Mouse (Mus musculus): ENCODE results near the gene Itgb5.

Gene Itgb5

DNA sequence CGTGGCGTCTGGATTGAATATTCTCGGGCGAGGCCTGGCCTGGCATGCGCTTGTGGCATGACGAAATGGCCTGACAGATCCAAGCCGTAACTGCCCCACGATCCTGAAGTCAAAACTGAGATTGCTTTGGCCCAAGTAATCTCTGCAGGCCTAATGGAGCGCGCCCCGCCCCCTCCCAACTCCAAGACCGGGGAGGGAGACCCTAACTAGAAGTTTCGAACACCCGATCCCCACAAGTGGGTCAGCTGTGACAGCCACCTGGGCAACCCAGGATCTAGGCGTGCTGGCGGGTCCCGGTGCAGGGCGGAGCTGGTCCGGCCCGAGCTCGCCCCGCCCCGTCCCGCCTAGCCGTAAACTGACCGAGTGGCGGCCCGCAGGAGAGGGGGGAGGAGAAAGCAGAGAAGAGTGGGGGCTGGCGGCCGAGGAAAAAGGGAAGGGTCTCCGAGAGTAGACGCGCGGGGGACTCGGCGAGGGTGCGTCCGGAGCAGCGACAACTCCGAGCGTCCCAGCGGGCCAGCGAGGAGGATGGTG, at the start of gene Itgb5:
TSS of gene Itgb5 (plus strand) at position 365 of the 531 bp plus-strand sequence.
- DNase-seq (ENCODE audit: low read depth): no peak

DNA sequence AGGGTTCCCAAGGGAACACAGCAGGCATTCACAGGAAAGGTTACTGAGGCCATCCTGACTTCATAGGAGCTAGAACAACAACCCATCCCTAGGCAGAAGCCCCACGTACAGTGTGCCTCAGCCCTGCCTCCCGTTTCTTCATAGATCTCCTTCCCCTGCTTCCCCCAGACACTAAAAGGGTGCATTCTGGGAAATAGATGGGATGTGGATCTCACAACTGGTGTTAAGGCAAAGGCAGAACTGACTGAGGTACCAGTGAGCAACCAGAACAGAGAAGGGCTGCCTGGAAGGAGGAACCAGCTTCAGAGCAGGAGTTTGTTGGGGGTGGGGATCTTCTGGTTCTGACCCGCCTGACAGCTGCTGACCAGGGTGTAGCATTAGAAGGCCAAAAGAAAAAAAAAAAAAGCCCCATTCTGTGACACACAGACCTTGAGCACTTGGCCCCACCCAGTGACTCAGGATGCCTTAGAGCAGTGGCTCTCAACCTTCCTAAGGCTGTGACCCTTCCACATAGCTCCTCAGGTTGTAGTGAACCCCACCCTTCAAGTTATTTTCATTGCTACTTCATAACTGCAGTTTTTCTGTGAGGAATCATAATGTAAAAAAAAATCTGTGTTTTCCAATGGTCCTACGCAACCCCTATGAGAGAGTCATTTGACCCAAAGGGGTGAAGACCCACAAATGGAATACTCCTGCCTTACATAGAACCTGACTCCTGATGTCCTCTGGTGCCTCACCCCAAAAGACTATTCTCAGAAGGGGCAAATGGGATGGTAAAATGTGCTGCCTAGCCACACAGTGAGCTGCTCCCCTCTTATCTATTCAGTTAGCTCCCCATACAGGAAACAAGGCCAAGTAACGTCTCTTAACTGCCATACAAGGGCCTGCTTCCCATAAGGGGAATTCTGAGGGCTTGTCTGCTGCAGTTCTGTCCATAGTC, 47.4 kb upstream of the Itgb5 start:
- DNase-seq (ENCODE audit: low read depth): no peak

DNA sequence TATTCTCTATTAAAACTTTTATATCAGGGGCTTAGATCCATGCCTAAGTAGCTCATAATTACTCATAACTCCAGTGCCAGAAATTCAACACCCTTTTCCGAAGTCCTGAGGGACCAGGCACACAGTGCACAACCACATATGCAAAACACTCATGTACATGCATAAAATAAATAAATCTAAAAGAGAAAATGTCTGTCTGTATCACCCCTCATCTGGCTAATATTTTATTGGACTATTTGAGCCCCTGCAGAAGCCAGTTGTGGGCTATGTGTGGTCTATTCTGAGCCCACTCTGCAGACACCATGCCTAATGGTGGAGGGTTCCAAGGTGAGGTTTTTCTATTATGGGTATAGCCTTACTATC, 46.8 kb upstream of the Itgb5 start:
- DNase-seq (ENCODE audit: low read depth): no peak

DNA sequence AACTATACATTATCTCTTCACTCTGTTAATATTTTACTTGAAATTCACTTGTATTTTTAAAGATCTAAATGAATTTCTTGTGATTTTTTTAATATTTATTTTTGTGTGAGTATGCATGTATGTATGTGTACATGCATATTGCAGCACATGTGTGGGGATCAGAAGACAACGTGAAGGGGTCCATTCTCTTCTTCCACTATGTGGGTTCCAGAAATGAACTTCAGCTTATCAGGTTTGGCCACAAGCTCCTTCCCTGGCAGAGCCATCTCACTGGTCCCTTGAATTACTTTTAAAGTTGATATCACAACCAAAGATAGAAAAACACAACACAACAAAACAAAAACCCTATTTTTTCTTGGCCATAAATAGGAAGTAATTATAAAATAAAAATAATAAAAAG, 44.9 kb upstream of the Itgb5 start:
- no peak for DNase-seq (ENCODE audit: low read depth)

DNA sequence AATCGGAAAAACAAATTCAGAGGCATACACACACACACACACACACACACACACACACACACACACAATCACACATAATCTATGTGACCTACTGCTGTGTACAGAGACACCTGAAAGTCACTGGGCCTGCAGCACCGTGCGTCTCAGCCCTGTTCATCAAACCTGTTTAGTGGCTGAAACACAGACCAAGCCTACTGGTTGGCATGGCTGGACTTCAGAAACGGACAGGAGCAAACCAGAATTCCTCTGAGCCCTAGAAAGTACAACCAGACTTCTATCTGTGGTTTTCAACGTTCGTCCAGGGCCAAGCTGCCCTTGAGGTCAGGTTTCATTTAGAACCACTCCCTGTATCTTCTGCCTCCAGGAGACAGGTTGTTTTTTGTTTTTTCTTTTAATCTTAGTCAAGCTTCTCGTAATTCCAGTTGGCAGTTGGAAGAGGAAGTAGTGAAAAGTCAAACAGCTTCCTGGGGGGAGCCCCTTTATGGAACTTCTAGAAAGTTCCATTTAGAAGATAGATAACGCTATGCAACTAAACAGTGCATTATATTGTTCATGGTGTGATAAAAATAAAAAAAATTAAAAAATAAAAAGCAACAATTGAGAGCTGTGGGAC, 44.3 kb upstream of the Itgb5 start:
- DNase-seq (ENCODE audit: low read depth): no peak

DNA sequence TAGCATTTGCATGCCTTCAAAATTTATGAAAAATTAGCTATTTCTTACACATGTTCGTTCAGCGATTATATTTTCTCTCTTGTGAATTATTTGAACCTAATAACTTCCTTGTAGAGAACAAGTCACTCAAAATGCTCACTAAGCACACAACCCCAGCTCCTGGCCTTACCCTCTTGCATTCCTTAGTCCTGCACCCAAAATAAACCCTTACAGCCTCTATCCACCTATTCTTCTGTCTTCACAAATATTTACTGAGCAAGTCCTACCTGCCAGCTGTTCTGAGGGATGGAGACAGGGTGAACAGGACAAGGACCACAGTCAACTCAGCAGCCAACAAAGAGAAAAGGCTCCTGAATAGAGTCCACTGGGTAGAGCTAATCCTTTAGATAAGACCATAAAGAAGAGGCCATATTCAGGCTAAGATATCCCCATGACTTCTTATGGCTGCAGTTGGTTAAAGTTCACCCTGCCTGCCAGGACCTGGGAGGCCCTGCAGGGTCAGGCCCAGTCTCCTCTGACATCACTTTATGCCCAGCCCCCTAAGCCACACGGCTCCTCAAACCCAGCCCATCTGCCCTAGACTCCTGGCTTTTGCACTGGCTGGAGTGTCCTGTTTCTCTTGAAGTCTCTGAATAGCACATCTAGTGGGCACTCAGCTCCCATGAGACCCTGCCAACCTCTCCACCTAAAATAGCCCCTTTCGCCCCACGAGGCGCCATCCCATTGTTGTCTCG, 42.6 kb upstream of the Itgb5 start:
- no peak for DNase-seq (ENCODE audit: low read depth)

DNA sequence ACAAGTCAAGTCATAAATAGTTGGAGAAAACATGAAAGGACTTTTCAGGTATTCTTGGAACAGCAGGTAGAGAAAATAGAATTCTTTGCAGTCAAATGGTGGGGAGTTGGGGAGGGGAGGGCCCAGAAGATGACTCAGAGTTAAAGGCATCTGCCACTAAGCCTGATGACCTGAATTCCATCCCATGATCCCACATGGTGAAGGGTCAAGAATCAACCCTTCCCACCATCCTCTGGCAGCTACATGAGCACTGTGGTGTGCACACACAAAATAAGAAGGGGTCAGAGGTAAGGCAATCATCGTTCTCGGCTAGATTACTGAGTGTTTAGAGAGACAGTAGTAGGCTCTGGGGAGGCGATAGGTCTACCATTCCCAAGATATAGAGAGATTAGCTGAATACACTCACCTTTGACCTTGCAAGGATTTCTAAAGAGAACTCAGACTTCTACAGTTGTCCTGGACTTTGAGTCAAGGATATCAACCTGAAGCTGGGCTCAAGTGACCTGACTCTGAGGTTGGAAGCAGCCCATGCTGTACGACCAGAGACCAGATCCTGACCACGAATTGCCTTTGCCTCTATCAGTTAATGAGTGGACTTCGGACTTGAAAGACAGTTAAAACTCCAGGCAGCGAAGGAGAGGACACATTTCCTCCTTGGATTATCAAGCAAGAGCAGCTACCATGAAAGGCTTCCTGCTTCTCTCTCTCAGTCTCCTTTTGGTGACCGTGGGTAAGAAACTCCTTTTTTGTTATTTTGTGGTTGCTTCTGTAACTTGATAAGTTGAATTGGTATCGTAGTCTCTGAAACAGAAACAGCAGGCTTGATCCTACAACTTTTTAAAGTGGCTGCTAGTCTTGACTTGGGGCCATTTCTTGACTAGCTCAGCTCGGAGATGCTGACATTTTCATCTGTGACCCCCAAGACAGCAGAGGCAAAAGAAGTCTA, 35.3 kb upstream of the Itgb5 start, which contains the start of gene Muc13:
TSS of gene Muc13 (plus strand) at position 192 of the 946 bp plus-strand sequence.
- DNase-seq (ENCODE audit: low read depth): no peak

DNA sequence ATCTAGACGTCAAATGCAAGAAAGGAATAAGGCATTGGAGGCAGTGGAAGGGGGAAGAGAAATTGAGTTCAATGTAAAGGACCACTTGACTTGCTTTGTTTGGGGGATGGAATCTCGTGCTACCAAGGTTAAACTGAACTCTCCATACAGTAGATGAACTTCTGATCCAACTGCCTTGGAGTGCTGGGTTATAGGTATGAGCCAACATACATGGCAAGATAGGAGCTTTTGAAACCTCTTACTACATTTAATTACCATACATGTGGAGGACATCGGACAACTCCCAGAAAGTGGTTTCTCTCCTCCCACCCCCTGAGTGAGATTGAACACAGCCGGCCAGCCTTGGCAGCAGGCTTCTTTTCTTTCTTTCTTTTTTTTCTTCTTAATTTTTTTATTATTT, 34.4 kb upstream of the Itgb5 start:
- no peak for DNase-seq (ENCODE audit: low read depth)

DNA sequence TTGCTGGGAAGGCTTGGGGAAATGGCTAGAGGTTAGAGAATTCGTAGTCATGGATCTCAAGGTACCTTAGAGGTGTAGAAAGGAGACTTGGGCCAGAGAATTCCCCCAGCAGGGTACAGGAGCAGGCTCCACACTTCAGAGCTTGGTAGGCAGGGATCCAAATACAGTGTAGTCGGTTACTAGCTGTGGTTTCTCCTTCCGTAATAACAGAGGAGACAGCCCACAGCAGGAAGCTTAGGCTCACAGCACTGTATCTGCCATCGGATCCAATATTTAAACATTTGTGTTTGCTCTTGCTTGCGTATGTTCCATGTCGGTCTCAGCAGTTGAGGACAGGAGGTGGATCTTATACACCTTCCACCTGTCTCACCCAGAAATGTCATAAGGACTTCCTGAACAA, 33.6 kb upstream of the Itgb5 start:
- no peak for DNase-seq (ENCODE audit: low read depth)

DNA sequence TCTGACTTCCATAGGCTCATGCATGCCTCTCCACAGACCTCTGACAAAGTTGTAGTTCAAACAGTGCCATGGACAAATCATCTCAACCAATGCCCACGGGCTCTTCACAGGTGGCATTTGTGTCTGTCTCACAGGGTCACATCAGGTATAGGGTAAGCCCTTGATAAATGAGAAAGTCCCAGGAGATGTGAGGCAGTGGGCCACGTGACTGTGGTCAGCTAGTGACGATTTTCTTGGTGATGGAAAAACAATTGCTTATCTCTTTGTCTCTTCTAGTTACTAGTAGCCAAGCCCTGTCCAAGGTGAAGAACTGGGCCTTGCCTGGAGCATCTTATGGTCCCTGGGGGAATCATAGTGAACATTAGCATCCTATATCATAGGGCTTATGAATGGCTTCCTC, 32.7 kb upstream of the Itgb5 start:
- DNase-seq (ENCODE audit: low read depth): no peak

DNA sequence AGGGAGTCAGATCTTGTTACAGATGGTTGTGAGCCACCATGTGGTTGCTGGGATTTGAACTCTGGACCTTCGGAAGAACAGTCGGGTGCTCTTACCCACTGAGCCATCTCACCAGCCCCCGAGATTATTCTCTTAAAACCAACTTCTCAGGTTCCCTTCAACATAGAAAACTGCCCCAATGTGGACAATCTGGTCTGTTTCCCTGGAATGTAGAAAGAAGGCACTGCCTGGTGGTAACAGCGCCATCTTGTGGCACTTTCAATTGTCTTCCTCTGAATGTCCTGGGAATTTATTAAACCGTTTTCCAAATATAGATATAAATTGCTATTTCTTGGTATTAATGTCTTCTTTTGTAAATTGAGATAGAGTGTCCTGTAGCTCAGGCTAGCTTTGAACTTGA, 31.6 kb upstream of the Itgb5 start:
- DNase-seq (ENCODE audit: low read depth): no peak

DNA sequence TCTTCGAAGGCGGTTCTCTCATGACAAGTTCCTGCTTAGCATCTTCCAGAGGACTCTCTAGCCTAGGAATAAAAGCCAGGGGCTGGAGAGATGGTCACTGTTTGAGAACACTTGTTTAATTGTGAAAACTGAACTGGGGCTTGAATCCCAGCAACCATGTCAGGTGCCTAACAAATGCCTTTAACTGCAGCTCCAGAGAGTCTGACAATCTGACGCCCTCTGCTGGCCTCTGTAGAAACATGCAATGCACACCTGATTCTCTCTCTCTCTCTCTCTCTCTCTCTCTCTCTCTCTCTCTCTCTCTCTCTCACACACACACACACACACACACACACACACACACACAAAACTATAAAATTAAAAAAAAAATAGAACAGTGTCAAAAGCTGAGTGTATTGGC, 19.5 kb upstream of the Itgb5 start:
- DNase-seq (ENCODE audit: low read depth): no peak

DNA sequence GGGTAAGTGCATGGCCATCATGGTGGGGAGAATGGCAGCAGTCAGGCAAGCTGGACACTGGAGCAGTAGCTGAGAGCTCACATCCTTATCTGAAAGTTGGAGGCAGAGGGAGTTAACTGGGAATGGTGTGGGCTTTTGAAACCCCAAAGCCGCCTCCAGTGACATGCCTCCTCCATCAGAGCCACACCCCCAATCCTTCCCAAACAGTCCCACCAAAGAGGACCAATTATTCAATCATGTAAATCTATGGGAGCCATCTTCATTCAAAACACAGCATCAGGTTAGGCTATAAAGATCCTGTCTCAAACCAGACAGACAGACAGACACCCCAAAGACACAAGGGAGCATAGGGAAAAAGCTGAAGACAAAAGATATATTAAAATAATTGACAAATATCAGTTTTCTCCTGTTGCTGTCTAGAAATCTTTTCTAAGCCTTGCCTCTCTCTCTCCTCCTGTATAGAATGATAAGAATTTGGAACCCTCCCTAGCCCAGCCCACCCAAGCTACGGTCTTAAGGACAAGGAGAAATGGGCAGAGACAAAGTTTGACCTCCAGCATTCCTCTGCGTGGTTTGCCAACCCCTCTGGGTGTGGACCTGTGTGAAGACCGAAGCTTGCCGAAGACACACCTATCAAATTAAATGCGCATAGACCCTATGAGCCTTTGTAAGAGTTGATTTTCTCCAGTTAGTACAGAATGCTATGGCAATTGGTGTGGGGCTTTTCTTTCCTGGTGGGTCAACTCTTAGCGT, 10.9 kb upstream of the Itgb5 start:
- DNase-seq (ENCODE audit: low read depth): no peak

DNA sequence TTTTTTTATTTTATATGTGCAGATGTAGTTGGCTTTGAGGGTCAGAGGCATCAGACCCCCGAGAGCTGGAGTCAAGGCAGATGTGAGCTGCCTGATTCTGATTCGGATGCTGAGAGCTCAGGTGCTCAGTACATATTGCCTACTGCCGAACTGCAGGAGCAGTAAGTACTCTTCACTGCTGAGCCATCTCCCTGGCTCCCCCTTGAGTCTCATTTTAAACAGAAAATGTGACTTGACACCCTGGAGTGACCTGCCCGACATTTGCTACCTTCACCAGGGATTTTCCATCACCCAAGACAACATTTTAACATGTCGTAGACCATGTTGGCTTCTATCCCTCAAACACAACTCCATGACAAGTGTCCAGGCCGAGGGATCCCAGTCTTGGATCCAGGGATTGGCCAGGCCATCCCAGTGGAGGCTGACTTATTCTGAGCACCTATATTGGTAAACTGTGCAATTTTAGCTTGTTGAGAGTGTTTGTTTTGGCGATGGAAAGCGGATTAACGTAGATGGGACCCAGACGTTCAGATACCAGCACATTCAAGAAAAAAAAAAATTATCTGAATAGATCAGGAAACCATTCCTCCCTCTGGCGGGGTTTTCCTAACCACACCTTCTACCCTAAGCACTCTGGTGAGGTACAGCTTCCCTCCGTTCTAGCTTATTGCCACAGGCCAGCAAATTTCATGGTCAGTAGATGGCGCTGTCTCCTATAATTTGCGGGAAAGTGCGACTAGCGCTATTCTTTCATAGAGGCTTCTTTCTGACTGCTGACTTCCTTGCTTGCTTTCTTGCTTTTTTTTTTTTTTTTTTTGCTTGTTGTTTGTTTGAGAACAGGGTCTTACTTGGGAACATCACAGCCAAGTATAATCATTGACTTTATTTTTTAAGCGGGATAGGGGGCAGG, 8.9 kb upstream of the Itgb5 start:
- DNase-seq (ENCODE audit: low read depth): peak; percentile 63

DNA sequence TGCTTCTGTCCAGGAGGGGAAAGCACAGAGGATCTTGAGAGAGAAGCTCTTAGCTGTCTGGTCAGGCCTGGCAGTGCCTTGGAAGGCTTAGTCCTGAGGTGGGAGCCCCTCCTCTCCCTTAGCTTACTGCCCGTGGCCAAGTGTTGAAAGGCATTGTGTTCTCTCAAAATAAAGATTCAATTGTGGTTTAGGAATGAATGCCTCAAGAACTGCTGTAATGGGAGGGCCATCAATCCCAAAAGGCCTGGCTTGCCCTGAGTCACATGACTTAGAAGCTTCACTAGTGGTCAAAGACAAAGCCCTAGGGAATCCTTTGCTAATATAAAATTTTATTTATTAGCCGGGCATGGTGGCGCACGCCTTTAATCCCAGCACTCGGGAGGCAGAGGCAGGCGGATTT, 4.9 kb upstream of the Itgb5 start:
- no peak for DNase-seq (ENCODE audit: low read depth)

DNA sequence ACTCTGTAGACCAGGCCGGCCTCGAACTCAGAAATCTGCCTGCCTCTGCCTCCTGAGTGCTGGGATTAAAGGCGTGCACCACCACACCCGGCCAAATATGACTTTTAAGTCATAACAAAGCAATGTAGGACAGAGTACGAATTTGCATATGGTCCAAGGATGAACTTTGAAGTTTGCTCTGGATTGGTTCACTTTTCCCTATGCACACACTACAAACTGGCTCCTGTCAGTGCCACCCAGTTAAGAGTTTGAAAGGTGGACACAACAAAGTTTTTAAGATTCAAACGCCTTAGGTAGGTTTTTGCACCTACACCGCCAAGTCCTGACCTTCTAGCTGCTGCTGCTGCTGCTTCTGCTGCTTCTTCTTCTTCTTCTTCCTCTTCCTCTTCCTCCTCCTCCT, 969 bp upstream of the Itgb5 start:
- DNase-seq (ENCODE audit: low read depth): no peak

DNA sequence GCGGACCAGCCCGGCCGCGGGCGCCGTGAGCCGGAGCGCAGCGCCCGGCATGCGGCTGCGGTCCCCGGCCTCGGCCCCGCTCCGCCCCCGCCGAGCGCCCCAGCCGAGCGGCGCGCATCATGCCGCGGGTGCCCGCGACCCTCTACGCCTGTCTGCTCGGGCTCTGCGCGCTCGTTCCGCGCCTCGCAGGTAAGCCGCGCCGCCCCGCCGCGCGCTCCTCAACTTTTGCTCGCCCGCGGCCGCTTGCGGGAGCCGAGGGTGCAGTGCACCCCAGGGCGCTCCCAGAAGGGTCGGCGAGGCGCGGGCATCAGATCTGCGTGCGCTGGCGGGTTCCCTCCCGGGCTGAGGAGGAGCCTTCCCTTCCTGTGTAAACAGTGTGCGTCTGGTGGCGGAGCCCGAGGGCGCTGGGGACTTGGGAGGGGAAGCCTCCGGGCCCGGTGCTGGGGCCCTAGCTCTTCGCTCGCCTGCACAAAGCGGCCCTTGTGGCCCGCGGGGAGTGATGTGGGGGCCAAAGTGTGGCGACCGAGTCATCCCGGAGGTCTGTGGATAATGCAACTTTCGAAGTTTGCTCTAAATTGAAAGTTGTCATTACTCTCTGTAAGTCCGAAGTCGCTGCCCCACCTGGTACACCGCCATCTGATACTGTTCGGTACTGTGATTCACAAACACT, 512 bp downstream of the Itgb5 start:
- DNase-seq (ENCODE audit: low read depth): no peak

DNA sequence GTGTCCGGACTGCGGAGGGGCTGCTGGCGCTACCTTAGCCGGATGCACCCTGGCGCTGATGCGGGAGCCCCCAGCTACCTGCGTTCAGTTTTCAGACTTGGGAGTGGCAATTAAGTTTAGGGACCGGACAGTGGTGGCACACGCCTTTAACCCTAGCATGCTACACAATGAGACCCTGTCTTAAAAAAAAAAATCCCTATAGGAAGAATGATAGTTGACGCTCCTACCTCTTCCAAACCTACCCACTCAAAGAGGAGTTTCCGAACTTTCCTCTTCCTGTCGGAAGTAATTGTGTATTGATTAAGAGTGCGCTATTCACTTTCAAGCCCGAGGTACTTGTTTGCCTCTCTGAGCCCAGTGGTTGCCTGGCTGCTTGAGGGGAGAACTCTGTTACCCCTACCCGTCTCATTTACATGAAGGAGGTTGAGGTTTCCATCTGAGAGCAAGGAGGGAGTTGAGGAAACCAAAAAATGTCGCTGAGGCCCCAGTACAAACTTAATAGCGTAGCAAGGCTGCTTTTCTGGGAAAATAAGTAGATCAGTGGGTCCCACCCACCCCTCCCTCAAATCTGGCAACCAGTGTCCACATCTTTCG, 1.1 kb downstream of the Itgb5 start:
- no peak for DNase-seq (ENCODE audit: low read depth)

DNA sequence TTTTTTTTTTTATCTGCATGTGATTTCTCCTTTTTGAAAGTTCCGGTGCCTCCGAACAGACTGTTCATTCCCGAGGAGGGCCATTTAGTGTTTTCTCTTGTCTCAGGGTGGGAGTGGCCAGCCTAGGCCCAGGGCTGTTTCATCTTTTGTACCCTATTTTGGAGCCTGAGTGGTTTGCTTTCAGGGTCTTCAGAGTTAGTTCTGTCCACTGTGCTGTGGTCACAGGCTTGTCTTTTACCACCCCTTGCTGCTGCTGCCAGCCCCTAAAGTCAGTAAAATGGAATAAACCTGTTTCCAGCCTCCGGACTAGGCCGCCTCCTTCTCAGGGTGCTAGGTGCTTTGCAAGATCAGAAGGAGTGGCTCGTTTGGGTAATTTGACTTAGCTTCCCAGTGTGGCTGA, 2.6 kb downstream of the Itgb5 start:
- no peak for DNase-seq (ENCODE audit: low read depth)
